Mouse (Mus musculus): ENCODE data around the gene AC129217.1. TPM values are rescaled to one million over a fixed set of nuclear protein-coding genes. Genes with fewer than 3 reads are reported as not detected.

The AC129217.1 gene
- total RNA-seq (2015; ENCODE audit: low replicate concordance) (4.2 TPM in 1 of 2 replicates, not detected in the other), total RNA-seq (2017; ENCODE audit: low replicate concordance) (14.8 TPM in 1 of 2 replicates, not detected in the other)

GRCm38 (mm10) chr19:8829660-8830059 is at the start of gene AC129217.1:
Gene AC129217.1, plus strand, starts transcription at chr19:8829773.
- ATAC-seq (replicated peaks; ENCODE audit: low FRiP score, poor library complexity, severe bottlenecking) = no peak

- ATAC-seq (replicated peaks; ENCODE audit: low FRiP score, poor library complexity, severe bottlenecking) = peak; percentile 99
Measured at GRCm38 (mm10) chr19:8786008-8786781, 43.4 kb upstream of the AC129217.1 start, which contains the start of gene Taf6l. Gene Taf6l, minus strand, starts transcription at chr19:8786417.

- no peak for ATAC-seq (replicated peaks; ENCODE audit: low FRiP score, poor library complexity, severe bottlenecking)
Measured at GRCm38 (mm10) chr19:8788521-8788920, 41.1 kb upstream of the AC129217.1 start.

GRCm38 (mm10) chr19:8789171-8789570 is 40.4 kb upstream of the AC129217.1 start:
- no peak for ATAC-seq (replicated peaks; ENCODE audit: low FRiP score, poor library complexity, severe bottlenecking)

GRCm38 (mm10) chr19:8790171-8790570 is 39.4 kb upstream of the AC129217.1 start:
- no peak for ATAC-seq (replicated peaks; ENCODE audit: low FRiP score, poor library complexity, severe bottlenecking)

- ATAC-seq (replicated peaks; ENCODE audit: low FRiP score, poor library complexity, severe bottlenecking) = peak; percentile 77
Measured at GRCm38 (mm10) chr19:8798264-8798946, 31.2 kb upstream of the AC129217.1 start, which contains the start of gene Polr2g. Gene Polr2g, minus strand, starts transcription at chr19:8798577.

- ATAC-seq (replicated peaks; ENCODE audit: low FRiP score, poor library complexity, severe bottlenecking) = no peak
Measured at GRCm38 (mm10) chr19:8798947-8799315, 30.6 kb upstream of the AC129217.1 start.

- peak; percentile 91 for ATAC-seq (replicated peaks; ENCODE audit: low FRiP score, poor library complexity, severe bottlenecking)
Measured at GRCm38 (mm10) chr19:8802130-8802821, 27.3 kb upstream of the AC129217.1 start, which contains the start of gene Zbtb3. Gene Zbtb3, plus strand, starts transcription at chr19:8802555.

- no peak for ATAC-seq (replicated peaks; ENCODE audit: low FRiP score, poor library complexity, severe bottlenecking)
Measured at GRCm38 (mm10) chr19:8803204-8803780, 26.3 kb upstream of the AC129217.1 start.

- no peak for ATAC-seq (replicated peaks; ENCODE audit: low FRiP score, poor library complexity, severe bottlenecking)
Measured at GRCm38 (mm10) chr19:8803879-8804660, 25.5 kb upstream of the AC129217.1 start.

- ATAC-seq (replicated peaks; ENCODE audit: low FRiP score, poor library complexity, severe bottlenecking) = no peak
Measured at GRCm38 (mm10) chr19:8806810-8807209, 22.8 kb upstream of the AC129217.1 start.

- no peak for ATAC-seq (replicated peaks; ENCODE audit: low FRiP score, poor library complexity, severe bottlenecking)
Measured at GRCm38 (mm10) chr19:8815812-8816211, 13.8 kb upstream of the AC129217.1 start.

GRCm38 (mm10) chr19:8817001-8817400 is 12.6 kb upstream of the AC129217.1 start:
- ATAC-seq (replicated peaks; ENCODE audit: low FRiP score, poor library complexity, severe bottlenecking) = no peak

- ATAC-seq (replicated peaks; ENCODE audit: low FRiP score, poor library complexity, severe bottlenecking) = no peak
Measured at GRCm38 (mm10) chr19:8818301-8818798, 11.2 kb upstream of the AC129217.1 start.

GRCm38 (mm10) chr19:8818801-8819595 is 10.6 kb upstream of the AC129217.1 start, which contains the start of gene Ttc9c:
Gene Ttc9c, minus strand, starts transcription at chr19:8819333.
- peak; percentile 77 for ATAC-seq (replicated peaks; ENCODE audit: low FRiP score, poor library complexity, severe bottlenecking)

GRCm38 (mm10) chr19:8819596-8820423 is 9.8 kb upstream of the AC129217.1 start, which contains the start of gene Hnrnpul2:
Gene Hnrnpul2, plus strand, starts transcription at chr19:8820010.
- ATAC-seq (replicated peaks; ENCODE audit: low FRiP score, poor library complexity, severe bottlenecking) = peak; percentile 83

- ATAC-seq (replicated peaks; ENCODE audit: low FRiP score, poor library complexity, severe bottlenecking) = peak; percentile 49
Measured at GRCm38 (mm10) chr19:8820424-8820956, 9.1 kb upstream of the AC129217.1 start.
